Mouse (Mus musculus) heart, embryonic 12.5 days (tissue): ENCODE results near the gene Fitm1. TPM values are rescaled to one million over a fixed set of nuclear protein-coding genes. Genes with fewer than 3 reads are reported as not detected.

Experiments used
- ATAC-seq: fragments of 200-750 bp; cut with Nextera tagmentation; 2 replicates; pipeline ENCODE4 v1.8.0; 2017; ENCODE audit warnings: moderate TSS enrichment, moderate library complexity; ENCODE audit not compliant: insufficient number of reproducible peaks, low FRiP score
- H3K27ac ChIP-seq: fragments of 300-500 bp; sonication (generic); 2 replicates; pipeline ENCODE4 v1.5.1; 2016; ENCODE audit warnings: mild to moderate bottlenecking, moderate library complexity; ENCODE audit not compliant: poor library complexity, severe bottlenecking
- H3K27me3 ChIP-seq: fragments of 300-500 bp; sonication (generic); replicated peaks from 2 replicates; pipeline ENCODE4 v1.6.1; 2016; ENCODE audit warnings: mild to moderate bottlenecking, moderate library complexity
- H3K36me3 ChIP-seq: fragments of 300-500 bp; sonication (generic); 2 replicates; pipeline ENCODE4 v1.6.1; 2016; ENCODE audit warnings: mild to moderate bottlenecking, moderate library complexity
- H3K4me1 ChIP-seq: fragments of 300-500 bp; sonication (generic); replicated peaks from 2 replicates; pipeline ENCODE4 v1.6.1; 2016; ENCODE audit warnings: mild to moderate bottlenecking
- H3K4me2 ChIP-seq: fragments of 300-500 bp; sonication (generic); 2 replicates; pipeline ENCODE4 v1.6.1; 2016; ENCODE audit warnings: mild to moderate bottlenecking, moderate library complexity
- H3K4me3 ChIP-seq: fragments of 300-500 bp; sonication (generic); 2 replicates; pipeline ENCODE4 v1.5.1; 2016; ENCODE audit warnings: mild to moderate bottlenecking
- H3K9ac ChIP-seq: fragments of 300-500 bp; sonication (generic); 2 replicates; pipeline ENCODE4 v1.6.1; 2016; ENCODE audit warnings: mild to moderate bottlenecking, moderate library complexity
- H3K9me3 ChIP-seq: fragments of 300-500 bp; sonication (generic); replicated peaks from 2 replicates; pipeline ENCODE4 v1.6.1; 2016; ENCODE audit warnings: mild to moderate bottlenecking, moderate library complexity
- WGBS: fragments of 180-500 bp; shearing (Covaris S2); methylation state at CpG from one replicate; pipeline ENCODE4 v1.1.7; 2016; 5-methylcytosine and 5-hydroxymethylcytosine counted together
- polyA plus RNA-seq: library from polyadenylated mRNA; unstranded; fragments of >200 nt; fragmentation: Nextera tagmentation; extraction: Ambion mirVana; gene quantifications from 2 replicates; pipeline ENCODE4 v1.2.1, GENCODE M21; 2016

The Fitm1 gene
- polyA plus RNA-seq, result 114 and 118 TPM in 2 replicates

DNA sequence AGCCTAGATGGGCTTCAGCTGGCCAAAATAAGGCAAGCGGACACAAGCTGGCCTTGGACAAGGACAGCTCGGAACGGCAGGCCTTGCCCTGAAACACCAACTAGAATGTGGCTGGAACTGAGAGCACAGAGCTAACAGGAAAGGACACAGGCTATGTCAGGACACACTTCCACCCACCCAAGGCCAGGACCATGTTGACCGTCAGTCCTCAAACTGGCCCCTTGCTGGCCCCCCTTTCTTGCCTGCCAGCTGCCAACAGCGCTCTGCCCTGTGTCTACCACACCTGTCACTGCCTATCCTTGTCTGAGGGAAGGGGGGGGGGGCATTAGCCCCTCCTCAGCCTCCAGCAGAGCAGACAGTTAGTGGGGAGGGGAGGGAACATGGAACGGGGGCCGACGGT, at the start of gene Fitm1:
Gene Fitm1 (plus strand): TSS at position 316 of the 400 bp plus-strand sequence.
- H3K9me3 ChIP-seq, result no peaks in the 10 kb centered on the region
- H3K9ac ChIP-seq, result peak within 1 kb of the TSS; percentile 69
- peaks cover 49% of the 10 kb centered on the region for H3K4me1 ChIP-seq
- peak; percentile 63 for ATAC-seq
- 41% methylated on average over 8 of the region's 8 CpGs for WGBS
- H3K4me2 ChIP-seq, result peak within 1 kb of the TSS; percentile 67
- H3K27me3 ChIP-seq, result no peaks in the 10 kb centered on the region
- H3K27ac ChIP-seq, result peak within 1 kb of the TSS; percentile 94
- peaks cover 14% of the 10 kb centered on the region for H3K36me3 ChIP-seq
- H3K4me3 ChIP-seq, result peak within 1 kb of the TSS; percentile 40

DNA sequence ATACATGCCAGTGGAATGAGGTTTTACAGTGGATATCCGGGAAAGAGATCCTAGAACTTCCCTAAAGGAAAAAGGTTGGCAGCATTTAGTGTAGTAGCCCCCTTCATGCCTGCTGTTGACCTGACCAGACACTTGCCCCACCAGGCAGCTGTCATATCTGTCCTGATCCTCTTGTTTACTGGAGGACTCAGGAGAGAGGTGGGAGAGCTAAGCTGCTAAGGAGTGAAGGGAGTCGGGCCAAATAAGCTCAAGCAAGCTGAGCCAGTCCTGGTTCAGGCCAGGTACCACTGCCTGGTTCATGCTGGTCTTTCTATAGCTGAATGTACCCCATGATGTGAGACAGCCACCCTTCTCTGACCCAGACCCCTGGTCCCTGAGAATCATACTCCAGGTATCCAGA, 48.7 kb upstream of the Fitm1 start:
- 70% methylated on average over 2 of the region's 2 CpGs for WGBS
- Histone ChIP-seq H3K9ac (no peak overlapping the region), H3K36me3 (no peaks in the 10 kb centered on the region), H3K4me3 (no peak overlapping the region), H3K4me2 (no peak overlapping the region), H3K27me3 (peaks cover 52% of the 10 kb centered on the region), H3K27ac (no peak overlapping the region), H3K9me3 (no peaks in the 10 kb centered on the region), H3K4me1 (peaks cover 12% of the 10 kb centered on the region)
- ATAC-seq, result no peak

DNA sequence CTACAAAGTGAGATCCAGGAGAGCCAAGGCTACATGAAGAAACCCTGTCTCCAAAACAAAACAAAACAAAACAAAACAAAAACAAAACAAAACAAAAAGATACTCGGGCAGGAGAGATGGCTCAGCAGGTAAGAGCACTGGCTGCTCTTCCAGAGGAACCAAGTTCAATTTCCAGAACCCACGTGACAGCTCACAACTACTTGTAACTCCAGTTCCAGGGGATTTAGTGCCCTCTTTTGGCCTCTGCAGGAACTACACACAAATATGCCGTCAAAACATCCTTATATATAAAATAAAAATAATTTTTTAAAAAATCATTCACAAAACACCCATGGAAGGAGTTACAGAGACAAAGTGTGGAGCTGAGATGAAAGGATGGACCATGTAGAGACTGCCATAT, 47.5 kb upstream of the Fitm1 start:
- Histone ChIP-seq H3K9ac (no peak overlapping the region), H3K4me1 (peaks cover 12% of the 10 kb centered on the region), H3K4me3 (no peak overlapping the region), H3K9me3 (no peaks in the 10 kb centered on the region), H3K27ac (no peak overlapping the region), H3K4me2 (no peak overlapping the region), H3K27me3 (peaks cover 39% of the 10 kb centered on the region), H3K36me3 (no peaks in the 10 kb centered on the region)
- 22% methylated on average over 3 of the region's 3 CpGs for WGBS
- no peak for ATAC-seq

DNA sequence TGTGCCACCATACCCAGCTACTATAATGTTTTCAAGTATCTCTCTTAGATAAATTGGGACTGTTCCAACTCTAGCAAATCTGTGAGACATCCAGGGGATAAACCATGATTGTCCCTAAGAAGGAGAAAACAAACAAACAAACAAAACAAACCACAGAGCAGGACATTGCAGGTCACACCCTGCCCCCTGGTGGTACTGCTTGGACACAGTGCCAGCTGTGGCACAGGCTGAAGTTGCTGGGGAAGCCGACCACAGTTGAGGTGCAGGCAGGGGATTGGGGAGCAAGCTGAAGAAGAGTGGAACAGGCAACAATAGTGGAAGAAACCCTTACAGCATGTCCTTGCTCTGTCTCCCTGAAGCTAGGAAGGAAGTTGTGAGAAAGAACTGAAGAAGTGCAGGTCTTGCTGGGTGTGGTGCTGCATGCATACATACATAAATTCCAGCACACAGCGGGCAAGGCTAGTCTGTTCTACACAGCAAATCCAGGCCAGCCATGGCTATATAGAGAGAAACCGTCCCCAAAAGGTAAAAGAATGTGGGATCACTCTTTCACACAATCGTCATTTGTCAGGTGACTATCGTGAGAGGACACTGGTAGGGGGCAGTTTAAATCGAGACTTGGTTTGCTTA, 39.2 kb upstream of the Fitm1 start:
- Histone ChIP-seq H3K27ac (no peak overlapping the region), H3K4me3 (no peak overlapping the region), H3K9ac (no peak overlapping the region), H3K4me2 (no peak overlapping the region), H3K36me3 (no peaks in the 10 kb centered on the region), H3K4me1 (peaks cover 11% of the 10 kb centered on the region), H3K9me3 (no peaks in the 10 kb centered on the region), H3K27me3 (no peaks in the 10 kb centered on the region)
- no peak for ATAC-seq
- 36% methylated on average over 6 of the region's 6 CpGs for WGBS

DNA sequence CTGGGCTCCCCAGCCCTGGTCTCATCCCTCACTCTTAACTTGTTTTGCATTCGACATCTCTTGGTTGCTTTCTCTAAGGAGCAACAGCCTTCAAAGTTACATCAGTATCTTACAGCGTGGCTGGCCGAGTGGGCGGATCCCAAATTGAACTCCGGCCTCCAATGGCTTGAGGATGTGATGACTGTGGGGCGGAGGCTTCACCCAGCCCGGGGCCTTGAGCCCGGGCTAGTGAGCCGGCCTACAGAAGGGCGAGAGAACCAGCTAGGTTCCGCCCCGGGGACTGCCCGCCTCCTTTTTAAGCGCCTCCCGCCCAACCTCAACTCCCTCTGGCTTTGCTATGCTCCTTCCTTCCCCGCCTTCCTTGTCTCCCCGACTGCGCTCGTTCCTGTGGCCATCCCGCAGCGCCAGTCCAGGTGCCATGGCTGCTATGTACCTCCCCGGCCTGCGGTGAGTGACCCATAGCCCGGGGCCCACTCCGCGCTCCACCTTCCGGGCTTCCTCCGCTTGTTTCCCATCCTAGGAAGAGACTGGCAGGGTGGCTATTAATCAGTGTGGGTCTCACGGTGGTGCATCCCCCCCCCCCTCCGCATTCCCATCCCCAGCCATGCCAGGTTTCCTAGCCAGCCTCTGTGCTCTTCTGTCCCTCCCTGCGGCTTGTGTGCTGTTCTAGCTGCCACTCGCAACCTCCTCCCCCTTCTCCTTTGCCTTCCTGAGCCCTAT, 35.2 kb upstream of the Fitm1 start, which contains the start of gene Pck2:
Gene Pck2 (plus strand): TSS at position 200 of the 720 bp plus-strand sequence.
- H3K27ac ChIP-seq, result peak within 1 kb of the TSS; percentile 88
- peaks cover 17% of the 10 kb centered on the region for H3K4me1 ChIP-seq
- peak; percentile 94 for ATAC-seq
- no peaks in the 10 kb centered on the region for H3K27me3 ChIP-seq
- H3K4me2 ChIP-seq, result peak within 1 kb of the TSS; percentile 84
- H3K9ac ChIP-seq, result peak within 1 kb of the TSS; percentile 77
- no peaks in the 10 kb centered on the region for H3K9me3 ChIP-seq
- H3K36me3 ChIP-seq, result peaks cover 30% of the 10 kb centered on the region
- WGBS, result under 1% methylated on average over 32 of the region's 32 CpGs
- peak within 1 kb of the TSS; percentile 68 for H3K4me3 ChIP-seq

DNA sequence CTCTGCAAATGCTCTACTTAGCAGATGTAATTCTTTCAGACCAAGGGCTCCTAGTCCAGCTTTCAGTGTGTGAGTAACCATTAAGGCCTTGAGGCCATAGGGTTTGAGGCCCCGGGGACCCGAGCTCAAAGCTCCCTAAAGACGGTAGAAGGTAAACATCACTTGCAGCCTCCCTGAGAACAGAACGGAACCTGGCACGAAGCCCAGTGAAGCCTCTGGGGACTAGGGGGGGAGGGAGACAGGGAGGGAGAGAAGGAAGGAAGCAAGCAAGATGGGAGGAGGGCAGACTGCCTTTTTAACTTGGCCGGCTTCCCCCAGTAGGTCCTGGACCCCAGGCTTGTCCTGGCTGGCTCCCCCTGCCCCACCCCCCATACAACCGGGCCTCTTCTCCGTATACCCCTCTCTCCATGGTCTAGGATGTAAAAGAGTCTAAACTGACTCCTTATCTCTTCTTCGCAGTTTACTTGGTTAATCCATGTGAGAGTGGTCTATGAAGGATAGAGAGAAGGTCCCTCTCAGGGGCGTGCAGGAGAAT, 34.6 kb upstream of the Fitm1 start:
- WGBS, result 4% methylated on average over 10 of the region's 10 CpGs
- Histone ChIP-seq H3K4me1 (peaks cover 17% of the 10 kb centered on the region), H3K9me3 (no peaks in the 10 kb centered on the region), H3K9ac (peak overlapping the region; percentile 77), H3K4me2 (peak overlapping the region; percentile 84), H3K27me3 (no peaks in the 10 kb centered on the region), H3K27ac (peak overlapping the region; percentile 88), H3K36me3 (peaks cover 35% of the 10 kb centered on the region), H3K4me3 (peak overlapping the region; percentile 68)
- peak; percentile 63 for ATAC-seq

DNA sequence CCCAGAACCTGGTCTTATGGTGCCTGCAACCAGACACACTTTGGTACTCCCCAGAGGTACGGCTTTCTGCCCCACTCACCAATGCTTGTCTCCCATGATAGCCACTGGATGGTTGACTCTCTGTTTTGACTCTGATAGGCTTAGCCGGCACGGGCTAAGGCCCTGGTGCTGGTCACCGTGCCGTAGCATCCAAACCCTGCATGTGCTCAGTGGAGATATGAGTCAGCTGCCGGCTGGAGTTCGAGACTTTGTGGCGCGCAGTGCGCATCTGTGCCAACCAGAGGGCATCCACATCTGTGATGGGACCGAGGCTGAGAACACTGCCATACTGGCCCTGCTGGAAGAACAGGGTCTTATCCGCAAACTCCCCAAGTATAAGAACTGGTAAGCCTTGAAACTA, 33.1 kb upstream of the Fitm1 start:
- no peak for ATAC-seq
- H3K27me3 ChIP-seq, result no peaks in the 10 kb centered on the region
- peaks cover 17% of the 10 kb centered on the region for H3K4me1 ChIP-seq
- H3K27ac ChIP-seq, result no peak overlapping the region
- peaks cover 48% of the 10 kb centered on the region for H3K36me3 ChIP-seq
- whole genome bisulfite sequencing, result 93% methylated on average over 12 of the region's 12 CpGs
- H3K4me2 ChIP-seq, result no peak overlapping the region
- H3K9ac ChIP-seq, result no peak overlapping the region
- no peak overlapping the region for H3K4me3 ChIP-seq
- H3K9me3 ChIP-seq, result no peaks in the 10 kb centered on the region

DNA sequence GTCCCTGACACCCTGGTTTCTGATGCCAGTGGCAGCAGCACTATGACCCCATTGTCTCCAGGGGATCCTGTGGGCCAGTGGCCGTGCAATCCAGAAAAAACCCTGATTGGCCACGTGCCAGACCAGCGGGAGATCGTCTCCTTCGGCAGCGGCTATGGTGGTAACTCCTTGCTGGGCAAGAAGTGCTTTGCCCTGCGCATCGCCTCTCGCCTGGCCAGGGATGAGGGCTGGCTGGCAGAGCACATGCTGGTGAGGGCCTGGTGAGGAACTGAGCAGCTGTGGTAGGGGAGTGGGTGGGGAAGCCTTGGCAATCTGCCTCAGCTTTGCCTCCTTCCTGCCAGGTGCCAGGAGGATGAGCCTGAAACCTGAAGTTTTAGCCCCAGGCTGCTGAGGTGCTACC, 31.1 kb upstream of the Fitm1 start:
- Histone ChIP-seq H3K27ac (no peak overlapping the region), H3K4me1 (peaks cover 17% of the 10 kb centered on the region), H3K27me3 (no peaks in the 10 kb centered on the region), H3K9me3 (no peaks in the 10 kb centered on the region), H3K4me3 (no peak overlapping the region), H3K36me3 (peaks cover 68% of the 10 kb centered on the region), H3K4me2 (no peak overlapping the region), H3K9ac (no peak overlapping the region)
- ATAC-seq, result no peak
- WGBS, result 83% methylated on average over 9 of the region's 9 CpGs

DNA sequence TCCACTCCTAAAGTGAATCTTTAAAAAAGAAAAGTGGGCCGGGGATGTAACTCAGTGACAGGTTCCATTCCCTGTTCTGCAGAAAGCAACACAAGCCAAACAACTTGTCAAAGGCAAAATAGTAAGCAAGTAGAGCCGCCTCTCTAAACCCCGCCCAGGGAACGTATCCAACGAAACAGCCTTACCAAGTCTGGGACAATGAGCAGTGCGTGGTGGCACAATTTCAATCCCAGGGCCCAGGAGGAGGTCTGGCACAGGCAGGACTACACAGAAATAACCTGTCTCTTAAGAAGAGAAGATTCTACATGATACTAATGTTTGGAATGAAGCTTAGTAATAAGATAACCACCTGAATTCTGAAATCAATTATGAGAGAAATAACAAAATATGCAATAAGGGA, 25.2 kb upstream of the Fitm1 start:
- H3K4me2 ChIP-seq, result no peak overlapping the region
- H3K9me3 ChIP-seq, result no peaks in the 10 kb centered on the region
- no peak overlapping the region for H3K9ac ChIP-seq
- WGBS, result 84% methylated on average over 6 of the region's 6 CpGs
- H3K27ac ChIP-seq, result no peak overlapping the region
- H3K27me3 ChIP-seq, result no peaks in the 10 kb centered on the region
- ATAC-seq, result no peak
- H3K4me3 ChIP-seq, result no peak overlapping the region
- H3K4me1 ChIP-seq, result no peaks in the 10 kb centered on the region
- peaks cover 49% of the 10 kb centered on the region for H3K36me3 ChIP-seq

DNA sequence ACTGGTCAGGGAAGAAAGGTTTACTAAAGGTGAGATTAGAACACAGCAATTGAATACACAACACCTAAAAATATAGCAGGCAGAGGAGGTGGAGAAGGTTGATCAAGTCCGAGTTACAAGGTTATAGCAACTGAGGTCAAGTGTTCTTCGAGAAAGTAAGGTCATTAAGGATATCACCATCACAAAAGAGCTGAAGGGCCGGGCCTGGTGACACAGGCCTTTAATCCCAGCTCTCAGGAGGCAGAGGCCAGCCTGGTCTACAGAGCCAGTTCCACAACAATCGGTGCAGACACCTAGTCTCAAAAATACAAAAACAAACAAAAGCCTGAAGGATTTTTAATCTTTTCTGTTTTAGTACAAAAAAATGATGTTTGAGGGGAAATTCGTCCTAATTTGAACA, 24.1 kb upstream of the Fitm1 start:
- Histone ChIP-seq H3K27me3 (no peaks in the 10 kb centered on the region), H3K9me3 (no peaks in the 10 kb centered on the region), H3K36me3 (peaks cover 38% of the 10 kb centered on the region), H3K27ac (no peak overlapping the region), H3K4me1 (no peaks in the 10 kb centered on the region), H3K9ac (no peak overlapping the region), H3K4me2 (no peak overlapping the region), H3K4me3 (no peak overlapping the region)
- no peak for ATAC-seq
- 66% methylated on average over 5 of the region's 5 CpGs for WGBS

DNA sequence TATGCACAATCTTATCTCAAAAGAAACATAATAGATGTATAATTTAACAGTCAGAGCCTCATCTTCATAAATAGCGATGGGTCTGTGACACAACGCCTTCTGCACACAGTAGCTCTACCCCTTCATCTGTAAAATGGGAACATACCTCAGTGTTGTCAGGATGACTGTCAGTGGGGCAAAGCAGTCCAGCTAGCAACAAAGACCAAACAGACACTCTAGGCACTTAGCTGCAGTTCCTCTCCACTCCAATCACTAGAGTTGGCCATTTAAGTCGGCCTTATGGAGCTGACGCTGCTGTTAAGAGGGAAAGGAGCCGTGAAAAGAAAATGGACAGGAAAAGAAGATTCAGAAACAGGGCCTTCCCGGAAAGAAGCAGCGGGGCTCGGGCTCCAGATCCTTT, 23.6 kb upstream of the Fitm1 start:
- Histone ChIP-seq H3K27me3 (no peaks in the 10 kb centered on the region), H3K9ac (no peak overlapping the region)

More for the DNA sequence above, 23.6 kb upstream of the Fitm1 start:
- H3K9me3 ChIP-seq, result no peaks in the 10 kb centered on the region
- H3K4me1 ChIP-seq, result peaks cover 2% of the 10 kb centered on the region; the same call in 1 of the 2 replicates
- no peak overlapping the region for H3K27ac ChIP-seq
- peaks cover 35% of the 10 kb centered on the region for H3K36me3 ChIP-seq
- H3K4me2 ChIP-seq, result no peak overlapping the region
- no peak for ATAC-seq
- no peak overlapping the region for H3K4me3 ChIP-seq
- WGBS, result 89% methylated on average over 8 of the region's 8 CpGs
